Mouse (Mus musculus) testis, adult 2 months (tissue): ENCODE results near the gene Plcd1. TPM values are rescaled to one million over a fixed set of nuclear protein-coding genes. Genes with fewer than 3 reads are reported as not detected.

Experiments used
- H3K27ac ChIP-seq: fragments of 200-500 bp; 2 replicates; pipeline ENCODE4 v1.5.1; 2012; ENCODE audit warnings: low read depth, low read length; ENCODE audit not compliant: control insufficient read depth, insufficient read depth
- H3K27me3 ChIP-seq: fragments of 200-500 bp; 2 replicates; pipeline ENCODE4 v1.6.1; 2012; ENCODE audit warnings: mild to moderate bottlenecking, low read length, moderate library complexity; ENCODE audit not compliant: control insufficient read depth, insufficient read depth
- H3K36me3 ChIP-seq: fragments of 200-500 bp; 2 replicates; pipeline ENCODE4 v1.6.1; 2012; ENCODE audit warnings: mild to moderate bottlenecking, low read length; ENCODE audit not compliant: control insufficient read depth, insufficient read depth
- H3K4me1 ChIP-seq: fragments of 200-500 bp; 2 replicates; pipeline ENCODE4 v1.6.1; 2012; ENCODE audit warnings: low read length; ENCODE audit not compliant: control insufficient read depth, insufficient read depth
- H3K4me3 ChIP-seq: fragments of 200-500 bp; 2 replicates; pipeline ENCODE4 v1.5.1; 2012; ENCODE audit warnings: low read depth, mild to moderate bottlenecking, low read length, moderate library complexity, mixed read lengths; ENCODE audit not compliant: control insufficient read depth
- CTCF ChIP-seq: fragments of 200-500 bp; IDR thresholded peaks from 2 replicates; pipeline ENCODE4 v1.5.1; 2012; ENCODE audit warnings: low read depth, mild to moderate bottlenecking, inconsistent platforms, low read length, moderate library complexity; ENCODE audit not compliant: control insufficient read depth, insufficient read depth, insufficient replicate concordance
- POLR2A ChIP-seq: fragments of 200-500 bp; IDR thresholded peaks from 2 replicates; pipeline ENCODE4 v1.6.1; 2012; ENCODE audit warnings: low read depth, mild to moderate bottlenecking, inconsistent platforms, low read length, moderate library complexity; ENCODE audit not compliant: control insufficient read depth
- polyA plus RNA-seq: library from polyadenylated mRNA; depleted of rRNA; stranded (reverse); fragments of >200 nt; gene quantifications from 2 replicates; pipeline ENCODE4 v1.2.3, GENCODE M21; 2012; rRNA removed

Plcd1 gene
- polyA plus RNA-seq, 1 experiment: 13.4 TPM

DNA sequence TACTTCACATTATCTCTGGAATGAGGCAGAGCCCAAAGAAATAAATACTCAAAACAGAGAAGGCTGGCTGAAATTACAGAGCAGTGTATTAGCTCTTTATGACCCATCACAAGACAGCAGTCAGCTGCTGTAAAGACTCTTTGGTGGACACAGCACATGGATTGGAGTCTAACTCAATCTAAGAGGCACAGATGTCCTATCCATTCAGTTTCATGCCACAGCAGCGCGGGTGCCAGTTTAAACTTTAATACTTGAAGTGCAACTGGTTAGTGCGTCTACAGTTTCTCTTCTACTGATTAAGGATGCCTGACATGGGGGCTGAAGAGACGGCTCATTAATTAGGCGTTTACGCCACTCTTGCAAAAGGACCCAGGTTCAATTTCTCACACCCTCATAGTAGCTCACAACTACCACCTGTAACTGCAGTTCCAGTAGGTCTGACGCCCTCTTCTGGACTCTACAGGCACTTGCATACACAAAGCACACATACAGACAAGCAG, 67.4 kb downstream of the Plcd1 start:
- TF ChIP-seq CTCF: no peak
- no peak for TF ChIP-seq POLR2A
- no peaks in the 10 kb centered on the region for H3K27me3 ChIP-seq
- no peak overlapping the region for H3K4me3 ChIP-seq
- no peaks in the 10 kb centered on the region for H3K36me3 ChIP-seq
- peaks cover 2% of the 10 kb centered on the region for H3K4me1 ChIP-seq
- H3K27ac ChIP-seq: no peak overlapping the region

DNA sequence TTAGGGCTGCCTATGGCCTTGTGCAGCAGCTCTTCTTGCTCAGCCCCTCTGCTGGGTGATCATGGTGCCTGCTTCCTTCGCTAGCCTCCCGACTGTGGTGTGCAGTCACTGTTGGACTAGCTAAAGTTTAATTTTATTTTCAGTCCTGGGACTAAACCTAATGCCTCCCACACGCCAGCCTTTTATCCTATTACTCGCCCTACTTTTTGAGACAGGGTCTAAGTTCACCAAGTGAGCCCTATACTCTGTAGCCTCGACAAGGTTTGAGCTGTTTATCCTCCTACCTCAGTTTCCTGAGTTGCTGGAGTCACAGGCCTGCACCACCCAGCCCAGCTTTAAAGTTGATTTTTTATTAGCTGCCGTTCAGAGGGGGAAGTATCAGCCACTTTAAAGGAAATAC, 68.0 kb downstream of the Plcd1 start:
- no peaks in the 10 kb centered on the region for H3K36me3 ChIP-seq
- no peaks in the 10 kb centered on the region for H3K27me3 ChIP-seq
- H3K4me1 ChIP-seq: peaks cover 2% of the 10 kb centered on the region
- no peak overlapping the region for H3K4me3 ChIP-seq
- no peak for TF ChIP-seq CTCF
- TF ChIP-seq POLR2A: no peak
- H3K27ac ChIP-seq: no peak overlapping the region; the same call in 1 of the 2 replicates

DNA sequence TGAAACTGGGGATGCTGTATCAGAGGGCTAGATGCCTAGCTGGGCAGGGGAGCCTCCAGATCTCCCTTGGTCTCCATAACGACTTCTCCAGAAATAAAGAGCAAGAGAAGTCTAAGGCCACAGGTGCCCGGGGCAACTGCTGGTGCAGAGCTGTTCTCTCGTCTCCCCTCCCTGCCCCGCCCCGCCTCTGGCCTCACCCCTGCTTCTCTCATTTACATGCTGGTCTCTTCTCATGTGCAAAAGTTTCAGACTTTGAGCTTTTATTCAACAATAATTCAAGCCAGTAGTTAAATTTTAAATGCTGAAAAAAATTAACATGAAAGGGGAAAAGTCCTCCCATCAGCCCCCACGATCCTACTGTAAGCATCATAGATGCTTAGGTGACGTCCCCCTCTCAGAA, 71.6 kb downstream of the Plcd1 start:
- no peak overlapping the region for H3K27ac ChIP-seq
- no peaks in the 10 kb centered on the region for H3K27me3 ChIP-seq
- H3K4me1 ChIP-seq: no peaks in the 10 kb centered on the region
- H3K36me3 ChIP-seq: no peaks in the 10 kb centered on the region
- TF ChIP-seq POLR2A (no peak), CTCF (no peak)
- H3K4me3 ChIP-seq: no peak overlapping the region

Other genes with a start within 250 kb of the Plcd1 start
- gene Ctdspl, start 167.0 kb downstream of the Plcd1 start, polyA plus RNA-seq: 7.8 and 8.1 TPM in 2 replicates
- gene Vill, start 40.7 kb downstream of the Plcd1 start, polyA plus RNA-seq: 8.7 and 11.4 TPM in 2 replicates
- 24.9 and 26.2 TPM in 2 replicates for gene Dlec1, start 9.0 kb upstream of the Plcd1 start, polyA plus RNA-seq
- 1.0 TPM in 2 replicates for gene Acaa1b, start 63.6 kb upstream of the Plcd1 start, polyA plus RNA-seq
- not detected in 2 replicates for gene Gm47289, start 65.7 kb upstream of the Plcd1 start, polyA plus RNA-seq
- gene Slc22a13, start 115.6 kb upstream of the Plcd1 start, polyA plus RNA-seq: 0.07 TPM in 1 of 2 replicates, not detected in the other
- 6.6 and 6.9 TPM in 2 replicates for gene Oxsr1, start 228.9 kb upstream of the Plcd1 start, polyA plus RNA-seq
- gene Acaa1a, start 246.2 kb upstream of the Plcd1 start, polyA plus RNA-seq: 13.7 and 15.6 TPM in 2 replicates
- gene Myd88, start 247.9 kb upstream of the Plcd1 start, polyA plus RNA-seq: 13.0 and 14.8 TPM in 2 replicates